Mouse (Mus musculus) ES-E14 (cell line): Measurements from ENCODE around the gene Get4. TPM values are rescaled to one million over a fixed set of nuclear protein-coding genes. Genes with fewer than 3 reads are reported as not detected.

Experiments used
- DNase-seq: peaks from one replicate; pipeline ENCODE4 v3.0.0-alpha.2; 2013; ENCODE audit warnings: low read depth, low spot score
- H3K27ac ChIP-seq: 2 replicates; pipeline ENCODE4 v1.5.1; 2012; ENCODE audit warnings: low read depth, mild to moderate bottlenecking, low read length, moderate library complexity, mixed read lengths; ENCODE audit not compliant: poor library complexity, insufficient read depth, severe bottlenecking
- H3K36me3 ChIP-seq: 2 replicates; pipeline ENCODE4 v1.6.1; 2012; ENCODE audit warnings: mild to moderate bottlenecking, low read length, moderate library complexity, mixed read lengths; ENCODE audit not compliant: control insufficient read depth, poor library complexity, insufficient read depth, severe bottlenecking
- H3K4me1 ChIP-seq, 2 experiments: fragments of 150-350 bp in 1 of 2; sonication (generic) in 1 of 2; 2 replicates each; pipeline ENCODE4 v1.6.1; 2012; ENCODE audit warnings: low read length in 2 of 2, mild to moderate bottlenecking in 1 of 2, mixed read lengths in 1 of 2; ENCODE audit not compliant: control insufficient read depth in 2 of 2, insufficient read depth in 2 of 2, poor library complexity in 1 of 2
- H3K4me3 ChIP-seq, 2 experiments: fragments of 150-350 bp in 1 of 2; sonication (generic) in 1 of 2; 2 replicates each; pipeline ENCODE4 v1.5.1; 2012; ENCODE audit warnings: low read length in 2 of 2, low read depth in 1 of 2, mild to moderate bottlenecking in 1 of 2, mixed read lengths in 1 of 2; ENCODE audit not compliant: insufficient read depth in 1 of 2, poor library complexity in 1 of 2, severe bottlenecking in 1 of 2
- H3K9ac ChIP-seq: 2 replicates; pipeline ENCODE4 v1.6.1; 2012; ENCODE audit warnings: low read depth, mild to moderate bottlenecking, low read length, mixed read lengths; ENCODE audit not compliant: poor library complexity, insufficient read depth, severe bottlenecking
- H3K9me3 ChIP-seq: fragments of 150-350 bp; sonication (generic); 2 replicates; pipeline ENCODE4 v1.6.1; 2012; ENCODE audit warnings: low read depth, mild to moderate bottlenecking, low read length; ENCODE audit not compliant: control insufficient read depth, insufficient read depth
- CHD2 ChIP-seq: IDR thresholded peaks from 2 replicates; pipeline ENCODE4 v1.6.1; 2014; ENCODE audit warnings: mild to moderate bottlenecking, low read depth, low read length, inconsistent platforms
- HCFC1 ChIP-seq: IDR thresholded peaks from 2 replicates; pipeline ENCODE4 v1.6.1; 2012; ENCODE audit warnings: low read length, inconsistent platforms, borderline replicate concordance; ENCODE audit not compliant: insufficient read depth
- MAFK ChIP-seq: IDR thresholded peaks from 2 replicates; pipeline ENCODE4 v1.6.1; 2014; ENCODE audit warnings: mild to moderate bottlenecking, low read depth, low read length, inconsistent platforms; ENCODE audit not compliant: insufficient read depth
- ZC3H11A ChIP-seq: IDR thresholded peaks from 2 replicates; pipeline ENCODE4 v1.6.1; 2012; ENCODE audit warnings: low read depth, mild to moderate bottlenecking, inconsistent platforms, low read length, borderline replicate concordance
- ZNF384 ChIP-seq: IDR thresholded peaks from 2 replicates; pipeline ENCODE4 v1.6.1; 2012; ENCODE audit warnings: low read depth, low read length, inconsistent platforms
- in situ Hi-C, 2 experiments: fragments of 600-800 bp; cut with MboI; formaldehyde crosslinking; loops; one replicate each; pipeline ENCODE4 v1.15.1; 2025; ENCODE audit warnings: low sequenced_read_pairs in 2 of 2, inconsistent platforms in 1 of 2; ENCODE audit not compliant: unreplicated experiment in 2 of 2
- total RNA-seq: library from RNA; depleted of rRNA; stranded (reverse); fragments of 300-350 nt; gene quantifications from 2 replicates; pipeline ENCODE4 v1.2.3, GENCODE M21; 2012

The Get4 gene
- total RNA-seq, 1 experiment: 140 TPM

DNA sequence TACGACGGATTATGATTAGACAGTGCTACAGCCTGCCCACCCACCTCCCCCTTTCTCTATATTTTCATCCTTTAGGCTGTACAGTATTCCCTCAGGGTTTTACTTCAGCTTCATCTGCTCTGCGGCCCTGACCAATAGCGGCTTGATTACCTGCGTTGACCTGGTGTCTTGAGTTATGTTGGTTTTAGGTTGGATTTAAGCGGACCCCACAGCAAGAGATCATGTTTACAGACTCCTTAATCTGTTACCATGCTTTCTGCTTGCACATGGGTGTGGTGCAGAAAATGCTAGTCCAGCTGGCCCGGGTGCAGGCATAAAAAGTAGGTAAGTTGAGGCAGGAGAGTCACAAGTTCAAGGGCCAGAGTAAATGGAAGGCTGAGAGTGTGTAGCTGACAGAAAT is 845 bp upstream of the Get4 start:
- Histone ChIP-seq H3K27ac (no peak overlapping the region), H3K9ac (peak overlapping the region; percentile 63), H3K4me1 (peaks cover 4 to 5% of the 10 kb centered on the region in 2 experiments; a peak in 2 of 4 replicates), H3K36me3 (peaks cover 31% of the 10 kb centered on the region), H3K9me3 (no peaks in the 10 kb centered on the region), H3K4me3 (peak overlapping the region in 1 of 2 experiments; percentile 61; a peak in 1 of 4 replicates)
- DNase-seq: no peak
- TF ChIP-seq HCFC1: no peak
- TF ChIP-seq ZC3H11A: no peak
- no peak for TF ChIP-seq ZNF384
- TF ChIP-seq MAFK: no peak
- TF ChIP-seq CHD2: no peak
- in situ Hi-C loops: no loop called here

- no peak for TF ChIP-seq CHD2
- no peak for TF ChIP-seq ZC3H11A
- no peak for TF ChIP-seq MAFK
- Histone ChIP-seq H3K36me3 (peaks cover 28% of the 10 kb centered on the region), H3K4me1 (peaks cover 4 to 5% of the 10 kb centered on the region in 2 experiments; a peak in 2 of 4 replicates), H3K9ac (peak overlapping the region; percentile 63), H3K9me3 (no peaks in the 10 kb centered on the region), H3K27ac (no peak overlapping the region), H3K4me3 (peak overlapping the region; percentile 50 to 61)
- no peak for DNase-seq
- in situ Hi-C loops: no loop called here
Observed at GRCm38 (mm10) chr5:139251736-139252080, 416 bp upstream of the Get4 start.

DNA sequence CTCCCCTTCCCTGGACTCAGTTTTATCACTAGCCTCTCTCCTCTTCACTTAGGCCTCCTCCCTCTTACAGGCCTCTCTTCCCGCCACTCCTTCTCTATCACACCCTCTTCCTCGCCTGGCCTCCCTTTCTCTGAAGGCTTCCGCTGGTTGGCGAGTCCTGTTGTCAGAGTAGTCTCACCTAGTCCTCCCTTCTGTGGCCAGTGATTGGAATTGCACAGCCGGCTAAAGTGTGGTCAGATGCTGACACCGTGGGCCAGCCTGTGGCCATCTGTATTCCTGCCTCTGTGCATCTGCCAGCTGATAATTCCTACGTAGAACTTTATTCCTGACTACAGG is 754 bp downstream of the Get4 start:
- DNase-seq: no peak
- Histone ChIP-seq H3K4me1 (peaks cover 5 to 8% of the 10 kb centered on the region in 2 experiments; a peak in 3 of 4 replicates), H3K9me3 (no peaks in the 10 kb centered on the region), H3K36me3 (peaks cover 23% of the 10 kb centered on the region), H3K4me3 (peak overlapping the region; percentile 90 to 92), H3K27ac (peak overlapping the region; percentile 69), H3K9ac (peak overlapping the region; percentile 90)
- TF ChIP-seq MAFK (no peak), CHD2 (no peak)
- in situ Hi-C loops: no loop called here

GRCm38 (mm10) chr5:139253301-139253741 is 1.2 kb downstream of the Get4 start:
- Histone ChIP-seq H3K4me3 (peak overlapping the region; percentile 90 to 92), H3K27ac (peak overlapping the region; percentile 69; the same call in 1 of the 2 replicates), H3K9ac (peak overlapping the region; percentile 90), H3K4me1 (peaks cover 6 to 10% of the 10 kb centered on the region in 2 experiments; a peak in 3 of 4 replicates), H3K9me3 (no peaks in the 10 kb centered on the region), H3K36me3 (peaks cover 18% of the 10 kb centered on the region)
- in situ Hi-C loops: no loop called here
- TF ChIP-seq CHD2: no peak
- no peak for TF ChIP-seq ZNF384
- TF ChIP-seq MAFK: no peak
- no peak for TF ChIP-seq ZC3H11A
- TF ChIP-seq HCFC1: no peak
- DNase-seq: no peak

DNA sequence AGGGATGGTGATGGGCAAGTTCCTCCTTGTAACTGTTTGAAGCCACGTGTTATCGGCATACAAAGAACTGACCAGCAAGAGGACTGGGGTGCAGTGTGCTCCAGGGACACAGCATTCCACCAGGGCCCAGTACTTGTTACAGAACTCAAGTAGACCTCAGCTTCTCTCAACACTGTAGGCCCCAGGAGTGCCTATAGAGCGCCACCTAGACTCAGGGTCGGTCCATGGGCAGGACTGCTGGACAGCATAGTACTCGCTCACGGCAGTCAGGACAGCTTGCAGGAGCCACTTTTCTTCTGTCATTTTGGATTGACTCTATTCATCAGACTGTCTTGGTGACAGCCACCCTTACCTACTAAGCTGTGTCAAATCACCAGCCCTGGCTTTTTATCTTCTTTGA is 2.8 kb downstream of the Get4 start:
- no peaks in the 10 kb centered on the region for H3K9me3 ChIP-seq
- no peak for TF ChIP-seq ZNF384
- TF ChIP-seq ZC3H11A: no peak
- no peak for TF ChIP-seq HCFC1
- TF ChIP-seq MAFK: no peak
- TF ChIP-seq CHD2: no peak
- H3K4me1 ChIP-seq: peaks cover 12 to 14% of the 10 kb centered on the region in 2 experiments
- no peak overlapping the region for H3K4me3 ChIP-seq
- H3K9ac ChIP-seq: no peak overlapping the region
- in situ Hi-C loops: no loop called here
- H3K27ac ChIP-seq: no peak overlapping the region
- DNase-seq: no peak
- H3K36me3 ChIP-seq: peaks cover 11% of the 10 kb centered on the region; the same call in 1 of the 2 replicates
